Mouse (Mus musculus): ENCODE data around the gene Palm. TPM values are rescaled to one million over a fixed set of nuclear protein-coding genes. Genes with fewer than 3 reads are reported as not detected.

Palm gene
- polyA plus RNA-seq, 1 experiment from 2014 or later = 84.8 TPM

DNA sequence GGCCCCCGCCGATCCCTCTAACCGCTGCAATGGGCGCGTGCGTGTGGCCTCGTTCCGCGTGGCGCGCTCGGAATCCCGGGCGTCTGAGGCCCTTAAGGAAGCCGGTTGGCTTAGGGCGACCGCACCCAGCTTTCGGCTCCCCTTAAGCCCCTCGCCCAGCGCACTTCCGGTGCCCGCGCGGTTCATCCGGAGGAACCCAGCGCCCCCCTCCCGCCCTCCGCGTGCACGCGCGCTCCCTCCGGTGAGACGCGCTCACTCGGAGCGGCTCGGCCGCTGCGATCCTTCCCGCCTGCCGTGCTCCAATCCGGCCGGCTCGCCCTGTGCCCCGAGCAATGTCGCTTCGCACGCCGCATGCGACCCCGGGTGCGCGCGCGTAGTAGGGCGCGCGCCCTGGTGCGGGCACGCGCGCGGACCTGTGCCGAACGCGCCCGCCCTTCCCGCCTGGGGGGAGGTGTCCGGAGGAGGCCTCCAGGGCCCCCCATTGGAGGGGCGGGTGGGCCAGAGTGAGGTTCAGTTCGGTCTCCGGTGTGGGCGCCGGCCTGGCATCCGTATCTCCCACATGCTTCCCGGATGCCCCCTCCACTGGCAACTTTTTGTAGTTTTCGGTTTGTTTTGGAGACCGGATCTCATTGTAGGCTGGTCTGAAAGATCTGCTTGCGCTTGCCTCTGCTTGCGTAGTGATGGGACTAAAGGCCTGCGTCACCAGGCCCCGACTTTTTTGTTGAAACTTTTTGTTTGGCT, 61.6 kb downstream of the Palm start:
- Histone ChIP-seq H3K9me3 (no peaks in the 10 kb centered on the region), H3K27ac (peak overlapping the region; percentile 100), H3K9ac (peak overlapping the region; percentile 95), H3K36me3 (peaks cover 33% of the 10 kb centered on the region), H3K4me1 (peaks cover 59% of the 10 kb centered on the region), H3K27me3 (no peaks in the 10 kb centered on the region), H3K4me2 (peak overlapping the region; percentile 82), H3K4me3 (peak overlapping the region; percentile 96)
- WGBS = under 1% methylated on average over 81 of the region's 83 CpGs
- no peak for ATAC-seq (ENCODE audit: insufficient number of reproducible peaks, low FRiP score, low TSS enrichment, low read depth)

DNA sequence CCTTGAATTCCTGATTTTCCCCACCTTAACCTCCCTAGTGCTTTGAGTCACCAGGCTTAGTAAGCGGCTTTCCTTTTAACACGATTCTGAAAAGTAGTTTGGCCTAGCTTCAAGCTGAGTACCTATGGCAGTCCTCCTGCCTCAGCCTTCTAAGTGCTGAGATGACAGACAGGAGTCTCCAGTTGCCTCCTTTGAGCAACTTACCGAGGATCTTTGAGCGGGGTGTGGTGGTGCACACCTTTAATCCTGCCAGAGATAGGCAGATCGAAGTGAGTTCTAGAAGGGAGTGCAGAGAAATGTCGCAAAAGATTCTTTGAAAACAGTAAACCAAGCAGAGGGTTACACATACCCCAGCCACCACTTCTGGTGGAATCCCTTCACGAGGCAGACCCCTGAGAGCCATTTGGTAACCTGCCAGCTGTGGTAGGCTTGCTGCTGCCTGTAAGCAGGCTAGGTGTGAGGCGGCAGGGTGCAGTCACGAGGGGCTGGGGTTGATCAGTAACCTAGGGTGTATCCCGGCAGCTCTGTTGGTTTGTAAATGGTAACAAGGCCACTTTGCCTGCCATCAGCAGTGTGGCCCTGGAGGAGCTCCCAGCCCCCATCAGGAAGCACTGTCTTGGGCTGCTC, 62.3 kb downstream of the Palm start:
- Histone ChIP-seq H3K36me3 (peaks cover 40% of the 10 kb centered on the region), H3K9me3 (no peaks in the 10 kb centered on the region), H3K4me2 (peak overlapping the region; percentile 82), H3K9ac (peak overlapping the region; percentile 95), H3K27ac (peak overlapping the region; percentile 100), H3K4me1 (peaks cover 66% of the 10 kb centered on the region), H3K27me3 (no peaks in the 10 kb centered on the region), H3K4me3 (peak overlapping the region; percentile 96)
- under 1% methylated on average over 10 of the region's 10 CpGs for WGBS
- no peak for ATAC-seq (ENCODE audit: insufficient number of reproducible peaks, low FRiP score, low TSS enrichment, low read depth)

GRCm38 (mm10) chr10:79856280-79856679, 62.9 kb downstream of the Palm start:
- Histone ChIP-seq H3K27ac (peak overlapping the region; percentile 67), H3K27me3 (no peaks in the 10 kb centered on the region), H3K36me3 (peaks cover 46% of the 10 kb centered on the region), H3K9me3 (no peaks in the 10 kb centered on the region), H3K4me1 (peaks cover 70% of the 10 kb centered on the region), H3K4me3 (peak overlapping the region; percentile 96), H3K4me2 (peak overlapping the region; percentile 82), H3K9ac (peak overlapping the region; percentile 95)
- no peak for ATAC-seq (ENCODE audit: insufficient number of reproducible peaks, low FRiP score, low TSS enrichment, low read depth)
- 31% methylated on average over 6 of the region's 6 CpGs for WGBS

DNA sequence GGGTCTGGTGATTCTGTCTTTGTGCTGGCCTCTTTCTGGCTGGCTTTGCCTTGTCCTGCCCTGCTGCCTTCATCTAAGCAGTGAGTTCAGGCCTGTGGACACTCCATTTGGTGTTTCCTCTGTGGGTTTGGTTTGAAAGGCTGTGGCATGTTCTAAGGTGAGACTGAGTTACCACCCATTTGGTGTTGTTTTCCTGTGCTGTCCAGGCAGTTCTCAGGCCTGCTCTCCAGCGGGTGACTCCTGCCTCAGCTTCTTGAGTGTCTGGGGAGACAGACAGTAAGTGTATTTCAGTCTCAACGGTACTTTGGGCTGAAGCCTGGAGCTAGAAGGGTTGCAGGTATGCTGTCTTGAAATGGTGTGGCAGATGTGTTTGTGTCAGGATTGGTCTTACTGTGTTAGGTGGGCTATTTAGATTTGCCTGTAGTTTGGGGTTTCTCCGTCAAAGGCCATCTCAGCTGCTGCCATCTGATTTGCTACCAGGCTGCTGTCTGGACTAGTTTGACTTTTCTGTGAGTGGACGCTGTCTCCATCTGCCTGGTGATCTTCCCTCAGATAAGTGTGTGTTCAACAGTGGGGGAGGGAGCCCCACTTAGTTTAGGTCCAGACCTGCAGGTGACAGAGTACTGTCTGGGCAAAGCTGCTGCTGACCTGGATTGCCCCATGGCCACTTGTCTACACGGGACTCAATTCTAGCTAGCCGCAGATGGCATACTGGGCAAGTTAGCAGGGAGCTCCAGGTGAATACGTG, 63.5 kb downstream of the Palm start:
- Histone ChIP-seq H3K36me3 (peaks cover 52% of the 10 kb centered on the region), H3K27ac (peak overlapping the region; percentile 67)

DNA sequence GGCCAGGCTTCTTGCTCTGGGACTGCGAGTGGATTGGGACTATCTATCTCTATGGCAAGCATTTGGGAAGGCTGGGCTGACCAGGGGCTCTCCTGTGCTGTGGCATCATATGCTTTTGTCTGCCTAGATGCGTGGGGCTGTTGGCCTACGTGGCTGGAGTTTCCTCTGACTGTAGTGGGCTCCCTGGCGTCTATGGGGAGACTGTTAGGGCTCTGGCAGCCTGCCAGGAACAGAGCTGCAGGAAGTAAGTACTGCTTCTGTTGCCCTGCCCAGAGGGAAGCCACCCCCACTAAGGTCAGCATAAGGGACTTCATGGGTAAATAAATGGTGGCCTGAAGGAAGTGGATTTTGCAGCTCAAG, 64.1 kb downstream of the Palm start:
- no peak for ATAC-seq (ENCODE audit: insufficient number of reproducible peaks, low FRiP score, low TSS enrichment, low read depth)
- H3K4me1 ChIP-seq = peaks cover 60% of the 10 kb centered on the region

More for the DNA sequence above, 63.5 kb downstream of the Palm start:
- H3K9me3 ChIP-seq = no peaks in the 10 kb centered on the region
- H3K4me3 ChIP-seq = peak overlapping the region; percentile 96
- H3K4me2 ChIP-seq = peak overlapping the region; percentile 82
- H3K9ac ChIP-seq = peak overlapping the region; percentile 95
- peaks cover 66% of the 10 kb centered on the region for H3K4me1 ChIP-seq
- 33% methylated on average over 7 of the region's 7 CpGs for WGBS
- H3K27me3 ChIP-seq = no peaks in the 10 kb centered on the region
- ATAC-seq (ENCODE audit: insufficient number of reproducible peaks, low FRiP score, low TSS enrichment, low read depth) = no peak

DNA sequence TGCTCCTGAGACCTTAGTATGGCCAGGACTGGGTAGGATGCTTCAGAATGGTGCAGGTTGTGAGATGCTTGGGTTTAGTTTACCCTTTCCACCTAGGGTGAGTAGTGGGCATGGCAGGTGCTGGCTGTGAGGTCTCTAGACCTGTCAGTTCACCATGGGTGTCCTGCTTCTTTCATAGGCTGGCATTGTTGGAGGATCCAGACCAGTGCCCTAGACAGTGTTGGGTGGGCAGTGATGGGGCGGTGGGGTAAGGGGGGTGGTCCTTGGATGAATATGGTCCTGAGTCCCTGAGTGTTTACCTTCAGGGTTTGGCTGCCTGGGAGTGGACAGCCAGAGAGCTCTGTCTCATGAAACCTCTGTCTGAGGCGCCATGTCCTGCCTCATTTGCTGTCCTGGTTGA, 64.5 kb downstream of the Palm start:
- Histone ChIP-seq H3K9ac (peak overlapping the region; percentile 95; the same call in 1 of the 2 replicates), H3K27ac (peak overlapping the region; percentile 67), H3K4me3 (peak overlapping the region; percentile 96), H3K9me3 (no peaks in the 10 kb centered on the region), H3K27me3 (no peaks in the 10 kb centered on the region), H3K4me1 (peaks cover 58% of the 10 kb centered on the region), H3K4me2 (peak overlapping the region; percentile 82), H3K36me3 (peaks cover 62% of the 10 kb centered on the region)
- no peak for ATAC-seq (ENCODE audit: insufficient number of reproducible peaks, low FRiP score, low TSS enrichment, low read depth)
- WGBS = 65% methylated on average over 2 of the region's 2 CpGs

More for the DNA sequence above, 64.1 kb downstream of the Palm start:
- no peaks in the 10 kb centered on the region for H3K9me3 ChIP-seq
- H3K36me3 ChIP-seq = peaks cover 58% of the 10 kb centered on the region
- H3K4me2 ChIP-seq = peak overlapping the region; percentile 82
- H3K27me3 ChIP-seq = no peaks in the 10 kb centered on the region
- peak overlapping the region; percentile 95 for H3K9ac ChIP-seq
- 13% methylated on average over 4 of the region's 4 CpGs for WGBS
- peak overlapping the region; percentile 96 for H3K4me3 ChIP-seq
- peak overlapping the region; percentile 67 for H3K27ac ChIP-seq

DNA sequence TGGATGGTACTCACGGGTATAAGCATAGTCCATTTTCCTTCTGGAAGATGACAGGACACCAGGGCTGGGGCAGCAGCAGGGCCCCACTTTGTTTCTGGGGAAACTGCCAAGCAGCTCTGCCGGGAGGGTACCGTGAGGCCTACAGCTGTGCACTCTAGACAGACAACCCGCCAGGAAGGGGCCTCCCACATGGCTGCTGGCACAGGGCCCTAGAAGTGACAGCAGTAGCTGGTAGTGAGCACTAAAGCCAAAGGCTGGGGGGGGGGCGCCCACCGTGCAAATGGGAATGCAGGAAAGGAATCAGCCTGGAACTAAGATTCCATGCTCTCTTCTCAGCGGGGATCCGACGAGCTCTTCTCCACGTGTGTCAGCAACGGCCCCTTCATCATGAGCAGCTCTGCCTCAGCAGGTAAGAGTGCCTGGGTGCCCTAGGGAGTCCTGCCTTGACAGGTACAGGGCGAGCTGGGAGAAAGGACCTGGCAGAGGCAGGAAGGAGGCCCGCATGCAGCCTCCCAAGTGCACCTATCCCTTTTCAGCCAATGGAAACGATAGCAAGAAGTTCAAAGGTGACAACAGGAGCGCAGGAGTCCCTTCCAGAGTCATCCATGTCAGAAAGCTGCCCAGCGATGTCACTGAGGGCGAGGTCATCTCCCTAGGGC, 65.2 kb downstream of the Palm start:
- H3K36me3 ChIP-seq = peaks cover 68% of the 10 kb centered on the region
- peak overlapping the region; percentile 5; the same call in 1 of the 2 replicates for H3K9ac ChIP-seq
- H3K4me3 ChIP-seq = peak overlapping the region; percentile 96
- peak overlapping the region; percentile 82 for H3K4me2 ChIP-seq
- no peaks in the 10 kb centered on the region for H3K27me3 ChIP-seq
- H3K4me1 ChIP-seq = peaks cover 55% of the 10 kb centered on the region
- 45% methylated on average over 17 of the region's 17 CpGs for WGBS
- peak overlapping the region; percentile 67 for H3K27ac ChIP-seq
- ATAC-seq (ENCODE audit: insufficient number of reproducible peaks, low FRiP score, low TSS enrichment, low read depth) = no peak
- H3K9me3 ChIP-seq = no peaks in the 10 kb centered on the region

DNA sequence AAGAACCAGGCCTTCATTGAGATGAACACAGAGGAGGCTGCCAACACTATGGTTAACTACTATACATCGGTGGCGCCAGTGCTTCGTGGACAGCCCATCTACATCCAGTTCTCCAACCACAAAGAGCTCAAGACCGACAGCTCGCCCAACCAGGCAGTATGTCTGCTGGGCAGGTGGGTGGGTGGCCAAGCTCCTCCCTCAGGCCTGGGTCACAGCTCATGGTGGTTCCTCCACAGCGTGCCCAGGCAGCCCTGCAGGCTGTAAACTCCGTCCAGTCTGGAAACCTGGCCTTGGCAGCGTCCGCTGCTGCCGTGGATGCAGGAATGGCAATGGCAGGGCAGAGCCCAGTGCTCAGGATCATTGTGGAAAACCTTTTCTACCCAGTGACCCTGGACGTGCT, 65.7 kb downstream of the Palm start:
- no peaks in the 10 kb centered on the region for H3K9me3 ChIP-seq
- H3K4me1 ChIP-seq = peaks cover 55% of the 10 kb centered on the region
- H3K27me3 ChIP-seq = no peaks in the 10 kb centered on the region
- ATAC-seq (ENCODE audit: insufficient number of reproducible peaks, low FRiP score, low TSS enrichment, low read depth) = no peak
- H3K9ac ChIP-seq = no peak overlapping the region; the same call in 1 of the 2 replicates
- 76% methylated on average over 11 of the region's 11 CpGs for WGBS
- no peak overlapping the region for H3K4me2 ChIP-seq
- no peak overlapping the region for H3K4me3 ChIP-seq
- H3K36me3 ChIP-seq = peaks cover 69% of the 10 kb centered on the region
- peak overlapping the region; percentile 67; the same call in 1 of the 2 replicates for H3K27ac ChIP-seq

DNA sequence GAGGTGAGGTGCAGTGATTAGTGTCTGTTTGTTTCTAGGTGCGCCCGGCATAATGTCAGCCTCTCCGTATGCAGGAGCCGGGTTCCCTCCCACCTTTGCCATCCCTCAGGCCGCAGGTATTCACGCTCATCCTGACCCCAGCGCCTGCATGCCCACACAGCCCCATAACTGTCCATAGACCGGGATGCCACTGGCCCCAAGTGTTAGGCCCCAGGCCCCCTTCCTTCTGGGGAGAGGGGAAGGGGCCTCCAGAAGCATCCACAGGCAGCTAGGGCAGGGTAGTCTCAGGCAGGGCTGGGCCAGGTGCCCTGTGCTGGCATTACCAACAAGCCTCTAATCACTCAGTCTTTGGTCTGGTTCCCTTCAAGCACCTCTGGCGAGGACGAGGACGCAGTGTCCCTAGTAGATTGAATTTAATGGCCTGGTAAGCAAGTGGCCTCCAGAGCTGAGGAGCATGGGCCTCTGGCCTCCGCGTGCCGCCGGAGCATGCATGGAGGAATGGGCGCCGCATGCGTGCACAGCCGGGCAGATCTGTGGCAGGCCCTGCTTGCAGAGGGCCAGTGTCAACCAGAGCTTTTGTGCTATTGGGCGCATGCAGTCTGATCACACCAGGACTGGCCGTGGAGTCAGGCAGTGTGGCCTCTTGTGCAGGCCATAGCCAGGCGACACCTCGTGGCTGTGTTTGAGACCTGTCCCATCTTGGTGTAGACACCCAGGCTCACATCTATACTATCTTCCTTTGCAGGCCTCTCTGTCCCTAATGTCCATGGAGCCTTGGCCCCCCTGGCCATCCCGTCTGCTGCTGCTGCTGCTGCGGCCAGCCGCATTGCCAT, 66.9 kb downstream of the Palm start:
- H3K9ac ChIP-seq = peak overlapping the region; percentile 4; the same call in 1 of the 2 replicates
- H3K27me3 ChIP-seq = no peaks in the 10 kb centered on the region
- no peak overlapping the region for H3K4me2 ChIP-seq
- no peaks in the 10 kb centered on the region for H3K9me3 ChIP-seq
- WGBS = 89% methylated on average over 26 of the region's 26 CpGs
- no peak overlapping the region for H3K4me3 ChIP-seq
- no peak for ATAC-seq (ENCODE audit: insufficient number of reproducible peaks, low FRiP score, low TSS enrichment, low read depth)
- H3K27ac ChIP-seq = peak overlapping the region; percentile 43; the same call in 1 of the 2 replicates
- H3K36me3 ChIP-seq = peaks cover 76% of the 10 kb centered on the region
- H3K4me1 ChIP-seq = peaks cover 62% of the 10 kb centered on the region

DNA sequence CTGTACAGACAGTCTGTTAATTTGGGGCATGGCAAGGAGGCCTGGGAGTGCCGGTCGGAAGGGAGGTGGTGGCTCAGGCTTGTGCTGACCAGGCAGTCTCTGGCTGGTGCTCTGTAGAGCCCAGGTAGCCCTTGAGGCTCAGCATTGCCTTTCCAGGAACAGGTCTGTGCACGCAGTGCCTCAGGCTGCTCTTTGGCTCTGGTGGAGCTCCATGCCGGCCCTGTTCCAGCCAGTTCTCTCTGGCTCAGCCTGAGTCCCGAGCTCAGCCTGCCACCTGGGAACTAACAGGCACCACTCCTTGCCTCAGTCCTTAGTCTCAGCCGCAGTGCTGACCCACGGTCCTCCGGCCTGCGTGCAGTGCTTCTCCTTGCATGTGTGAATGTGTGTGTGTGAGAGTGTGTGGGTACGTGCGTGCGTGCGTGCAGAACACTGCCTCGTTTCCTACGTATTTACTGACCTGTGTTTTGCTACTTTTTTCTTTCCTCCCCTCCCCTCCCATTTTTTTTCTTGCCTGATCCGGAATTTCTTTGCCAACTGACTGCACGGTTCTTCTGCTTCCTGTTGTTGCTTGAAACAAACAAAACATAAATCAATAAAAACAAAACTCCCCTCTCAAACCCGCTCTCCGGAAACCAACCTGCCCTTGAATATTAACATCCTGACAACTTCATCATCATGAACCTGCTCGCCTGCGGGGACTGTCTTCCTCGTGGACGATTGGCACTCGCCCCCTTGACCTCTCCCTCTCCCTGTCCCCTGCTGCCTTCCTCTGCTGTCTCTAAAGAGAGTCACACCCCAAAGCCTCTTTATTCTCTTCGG, 68.1 kb downstream of the Palm start:
- Histone ChIP-seq H3K4me2 (no peak overlapping the region), H3K4me3 (no peak overlapping the region), H3K27ac (peak overlapping the region; percentile 47; the same call in 1 of the 2 replicates), H3K36me3 (peaks cover 86% of the 10 kb centered on the region), H3K27me3 (no peaks in the 10 kb centered on the region), H3K4me1 (peaks cover 61% of the 10 kb centered on the region), H3K9me3 (no peaks in the 10 kb centered on the region), H3K9ac (no peak overlapping the region)
- 67% methylated on average over 25 of the region's 25 CpGs for WGBS
- no peak for ATAC-seq (ENCODE audit: insufficient number of reproducible peaks, low FRiP score, low TSS enrichment, low read depth)

All from limb, embryonic 15.5 days (tissue).